Comparison of ENCODE assay signal across 13 mouse cellular contexts in the genomic region with DNA sequence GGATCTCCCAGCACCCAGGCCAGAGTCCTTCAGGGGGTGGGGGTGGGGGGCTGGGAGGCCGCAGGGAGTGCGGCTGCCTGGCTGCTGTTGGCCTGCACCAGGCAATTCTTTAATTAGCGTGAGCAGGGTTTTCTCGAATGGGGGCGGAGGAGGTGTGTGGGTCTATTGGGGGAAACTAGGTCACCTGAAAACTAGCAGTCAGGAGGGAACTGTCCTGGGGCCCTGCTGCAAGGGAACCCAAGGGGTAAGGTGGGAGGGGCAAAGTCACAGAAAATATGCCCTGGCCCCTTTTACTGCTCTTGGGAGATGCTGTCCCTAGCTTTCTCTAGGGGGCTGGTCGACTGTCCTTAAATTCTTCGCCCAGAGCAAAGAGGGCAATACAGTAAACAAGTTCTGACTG. TPM values are rescaled to one million over a fixed set of nuclear protein-coding genes. Genes with fewer than 3 reads are reported as not detected.
DNase-seq lines count a peak whose midpoint lies in the region; ATAC-seq and TF ChIP-seq lines count a peak whose summit lies in the region.
"Had no signal": no experiment of that assay in that cellular context is flagged by ENCODE, and none has a peak within 500 bp of the region (broad histone marks: within the 10 kb centered on the region; RNA-seq: fewer than 3 reads in every experiment).

No protein-coding gene starts in this region.

- peaks cover 46% of the 10 kb centered on the region for H3K4me1 ChIP-seq in hindbrain, embryonic 10.5 days (replicated peaks)
- H3K4me1 ChIP-seq in hindbrain, embryonic 13.5 days (replicated peaks): peaks cover 18% of the 10 kb centered on the region
- peaks cover 9% of the 10 kb centered on the region for H3K4me1 ChIP-seq in midbrain, postnatal 0 days (ENCODE audit: insufficient read depth, low read length)
- H3K4me1 ChIP-seq in midbrain, embryonic 13.5 days (replicated peaks): peaks cover 19% of the 10 kb centered on the region
- H3K4me1 ChIP-seq in limb, embryonic 12.5 days (replicated peaks): peaks cover 21% of the 10 kb centered on the region
- H3K4me1 ChIP-seq in neural tube, embryonic 15.5 days: peaks cover 20% of the 10 kb centered on the region
- H3K4me1 ChIP-seq: liver, embryonic 15.5 days had no signal

- no peaks in the 10 kb centered on the region for H3K27me3 ChIP-seq in hindbrain, embryonic 10.5 days (ENCODE audit: insufficient read depth, poor library complexity, severe bottlenecking)
- H3K27me3 ChIP-seq in hindbrain, embryonic 13.5 days: no peaks in the 10 kb centered on the region
- H3K27me3 ChIP-seq in midbrain, postnatal 0 days (ENCODE audit: insufficient read depth, low read length): no peaks in the 10 kb centered on the region
- no peaks in the 10 kb centered on the region for H3K27me3 ChIP-seq in midbrain, embryonic 13.5 days
- H3K27me3 ChIP-seq in limb, embryonic 12.5 days: no peaks in the 10 kb centered on the region
- H3K27me3 ChIP-seq in neural tube, embryonic 15.5 days (replicated peaks): no peaks in the 10 kb centered on the region
- H3K27me3 ChIP-seq: hindbrain, embryonic 15.5 days; liver, embryonic 15.5 days; neural tube, embryonic 13.5 days had no signal

- H3K27ac ChIP-seq in hindbrain, embryonic 10.5 days: peak overlapping the region; percentile 50; the same call in 1 of the 2 replicates
- no peak overlapping the region for H3K27ac ChIP-seq in hindbrain, embryonic 13.5 days
- H3K27ac ChIP-seq in midbrain, postnatal 0 days (ENCODE audit: low read depth, low read length): peak overlapping the region; percentile 19; the same call in 1 of the 2 replicates
- H3K27ac ChIP-seq in midbrain, embryonic 13.5 days: no peak overlapping the region
- H3K27ac ChIP-seq in limb, embryonic 12.5 days: 0 out of 2 replicates have a peak overlapping the region, but pooled peaks have one; percentile 35
- no peak overlapping the region for H3K27ac ChIP-seq in neural tube, embryonic 15.5 days (replicated peaks)
- H3K27ac ChIP-seq: hindbrain, embryonic 15.5 days; liver, embryonic 15.5 days; neural tube, embryonic 13.5 days had no signal

- 68% methylated on average over 7 of the region's 7 CpGs for WGBS in hindbrain, embryonic 10.5 days
- WGBS in hindbrain, embryonic 13.5 days: 74% methylated on average over 7 of the region's 7 CpGs
- 57% methylated on average over 7 of the region's 7 CpGs for WGBS in midbrain, postnatal 0 days
- WGBS in midbrain, embryonic 13.5 days: 55% methylated on average over 7 of the region's 7 CpGs
- WGBS in limb, embryonic 12.5 days: 28% methylated on average over 7 of the region's 7 CpGs
- WGBS in neural tube, embryonic 15.5 days: 45% methylated on average over 7 of the region's 7 CpGs

- no peak for TF ChIP-seq CTCF in midbrain, postnatal 0 days (IDR thresholded peaks at IDR 0.05)

- no peak overlapping the region for H3K9ac ChIP-seq in hindbrain, embryonic 13.5 days
- no peak overlapping the region for H3K9ac ChIP-seq in midbrain, postnatal 0 days (replicated peaks; ENCODE audit: low read length, poor library complexity, severe bottlenecking)
- no peak overlapping the region for H3K9ac ChIP-seq in midbrain, embryonic 13.5 days (replicated peaks)
- 0 out of 2 replicates have a peak overlapping the region, but pooled peaks have one; percentile 1 for H3K9ac ChIP-seq in limb, embryonic 12.5 days (replicated peaks)
- no peak overlapping the region for H3K9ac ChIP-seq in neural tube, embryonic 15.5 days (replicated peaks)
- H3K9ac ChIP-seq: hindbrain, embryonic 15.5 days; liver, embryonic 15.5 days; neural tube, embryonic 13.5 days had no signal

- H3K4me3 ChIP-seq in hindbrain, embryonic 10.5 days: no peak overlapping the region
- no peak overlapping the region for H3K4me3 ChIP-seq in hindbrain, embryonic 13.5 days
- H3K4me3 ChIP-seq in midbrain, postnatal 0 days (ENCODE audit: low read depth, low read length): no peak overlapping the region
- H3K4me3 ChIP-seq in midbrain, embryonic 13.5 days (replicated peaks): no peak overlapping the region
- no peak overlapping the region for H3K4me3 ChIP-seq in limb, embryonic 12.5 days (replicated peaks)
- no peak overlapping the region for H3K4me3 ChIP-seq in neural tube, embryonic 15.5 days (replicated peaks)
- H3K4me3 ChIP-seq: hindbrain, embryonic 15.5 days; liver, embryonic 15.5 days; neural tube, embryonic 13.5 days had no signal

- no peak overlapping the region for H3K4me2 ChIP-seq in hindbrain, embryonic 13.5 days
- H3K4me2 ChIP-seq in midbrain, postnatal 0 days (ENCODE audit: low read depth, low read length, poor library complexity, severe bottlenecking): no peak overlapping the region
- H3K4me2 ChIP-seq in midbrain, embryonic 13.5 days (replicated peaks): no peak overlapping the region
- no peak overlapping the region for H3K4me2 ChIP-seq in limb, embryonic 12.5 days
- no peak overlapping the region for H3K4me2 ChIP-seq in neural tube, embryonic 15.5 days
- H3K4me2 ChIP-seq: hindbrain, embryonic 15.5 days; liver, embryonic 15.5 days; neural tube, embryonic 13.5 days had no signal

- no peaks in the 10 kb centered on the region for H3K9me3 ChIP-seq in hindbrain, embryonic 10.5 days
- H3K9me3 ChIP-seq in hindbrain, embryonic 13.5 days: no peaks in the 10 kb centered on the region
- H3K9me3 ChIP-seq in midbrain, postnatal 0 days (ENCODE audit: low read length): no peaks in the 10 kb centered on the region
- no peaks in the 10 kb centered on the region for H3K9me3 ChIP-seq in midbrain, embryonic 13.5 days
- H3K9me3 ChIP-seq in limb, embryonic 12.5 days: no peaks in the 10 kb centered on the region
- H3K9me3 ChIP-seq in neural tube, embryonic 15.5 days (replicated peaks): no peaks in the 10 kb centered on the region
- H3K9me3 ChIP-seq: hindbrain, embryonic 15.5 days; liver, embryonic 15.5 days; neural tube, embryonic 13.5 days had no signal

- ATAC-seq in hindbrain, embryonic 13.5 days (ENCODE audit: low FRiP score): no peak
- ATAC-seq in midbrain, postnatal 0 days (ENCODE audit: low FRiP score): no peak; the same call in 1 of the 2 replicates
- no peak for ATAC-seq in midbrain, embryonic 13.5 days
- ATAC-seq in limb, embryonic 12.5 days (ENCODE audit: insufficient number of reproducible peaks, insufficient read depth, low FRiP score, low TSS enrichment, low read depth): no peak; the same call in 1 of the 2 replicates
- no peak for ATAC-seq in neural tube, embryonic 15.5 days (ENCODE audit: low FRiP score)

- DNase-seq in hindbrain, embryonic 10.5 days (ENCODE audit: low spot score): no peak
- no peak for DNase-seq in midbrain, postnatal 0 days (ENCODE audit: low spot score)
- DNase-seq in frontal cortex, adult 2 months (ENCODE audit: extremely low spot score in 1 of 2, low spot score in 1 of 2): no peak
- DNase-seq: adrenal gland, adult 8-10 months; embryo, embryonic 11 days; gastrocnemius, postnatal 36 days had no signal

- H3K36me3 ChIP-seq in hindbrain, embryonic 10.5 days: no peaks in the 10 kb centered on the region
- H3K36me3 ChIP-seq in hindbrain, embryonic 13.5 days: no peaks in the 10 kb centered on the region
- no peaks in the 10 kb centered on the region for H3K36me3 ChIP-seq in midbrain, postnatal 0 days (ENCODE audit: insufficient read depth, low read length)
- no peaks in the 10 kb centered on the region for H3K36me3 ChIP-seq in midbrain, embryonic 13.5 days
- no peaks in the 10 kb centered on the region for H3K36me3 ChIP-seq in limb, embryonic 12.5 days
- H3K36me3 ChIP-seq in neural tube, embryonic 15.5 days: no peaks in the 10 kb centered on the region
- H3K36me3 ChIP-seq: hindbrain, embryonic 15.5 days; liver, embryonic 15.5 days; neural tube, embryonic 13.5 days had no signal

RNA-seq across cellular contexts. Expression of gene Ppp1r16b, which starts 24.4 kb away (rescaled TPM):
- polyA plus RNA-seq in hindbrain, embryonic 10.5 days (2016; fragmentation: Nextera tagmentation; extraction: Ambion mirVana): 3.0 and 3.5 TPM in 2 replicates
- polyA plus RNA-seq in hindbrain, embryonic 13.5 days (2015; fragmentation: Nextera tagmentation; extraction: Ambion mirVana): 8.0 and 8.5 TPM in 2 replicates
- 30.8 and 32.2 TPM in 2 replicates for total RNA-seq in midbrain, postnatal 0 days (2014; rRNA removed)
- polyA plus RNA-seq in midbrain, postnatal 0 days (2015; fragmentation: Nextera tagmentation; extraction: Ambion mirVana): 31.0 and 31.6 TPM in 2 replicates
- 8.4 and 8.7 TPM in 2 replicates for polyA plus RNA-seq in midbrain, embryonic 13.5 days (2015; fragmentation: Nextera tagmentation; extraction: Ambion mirVana)
- 3.3 TPM in 2 replicates for polyA plus RNA-seq in limb, embryonic 12.5 days (2016; fragmentation: Nextera tagmentation; extraction: Ambion mirVana)
- 25.3 and 26.6 TPM in 2 replicates for polyA plus RNA-seq in neural tube, embryonic 15.5 days (2015; fragmentation: Nextera tagmentation; extraction: Ambion mirVana)
- polyA plus RNA-seq in frontal cortex, adult 2 months (2012; rRNA removed): 38.4 and 43.2 TPM in 2 replicates

Comparison
In these comparisons a context has a peak if more than half of its experiments do, and no peak if none do; other contexts are left out.
1. H3K27ac ChIP-seq: peak in hindbrain, embryonic 10.5 days (single experiment), midbrain, postnatal 0 days (single experiment) and limb, embryonic 12.5 days (single experiment); none in hindbrain, embryonic 13.5 days (single experiment), midbrain, embryonic 13.5 days (single experiment) and neural tube, embryonic 15.5 days (single experiment).